Mouse (Mus musculus) cortical plate, adult 2 months (tissue): Measurements from ENCODE around the gene Gm11060.

ENCODE experiments used
- CTCF ChIP-seq: fragments of 200-500 bp; IDR thresholded peaks from 2 replicates; pipeline ENCODE4 v1.5.1; 2011; ENCODE audit warnings: mild to moderate bottlenecking, control low read depth, low read length; ENCODE audit not compliant: insufficient read depth; ENCODE audit errors: extremely low read depth
- POLR2A ChIP-seq: fragments of 200-500 bp; IDR thresholded peaks from 2 replicates; pipeline ENCODE4 v1.6.1; 2011; ENCODE audit warnings: mild to moderate bottlenecking, low read length, control low read depth; ENCODE audit not compliant: insufficient read depth; ENCODE audit errors: extremely low read depth

DNA sequence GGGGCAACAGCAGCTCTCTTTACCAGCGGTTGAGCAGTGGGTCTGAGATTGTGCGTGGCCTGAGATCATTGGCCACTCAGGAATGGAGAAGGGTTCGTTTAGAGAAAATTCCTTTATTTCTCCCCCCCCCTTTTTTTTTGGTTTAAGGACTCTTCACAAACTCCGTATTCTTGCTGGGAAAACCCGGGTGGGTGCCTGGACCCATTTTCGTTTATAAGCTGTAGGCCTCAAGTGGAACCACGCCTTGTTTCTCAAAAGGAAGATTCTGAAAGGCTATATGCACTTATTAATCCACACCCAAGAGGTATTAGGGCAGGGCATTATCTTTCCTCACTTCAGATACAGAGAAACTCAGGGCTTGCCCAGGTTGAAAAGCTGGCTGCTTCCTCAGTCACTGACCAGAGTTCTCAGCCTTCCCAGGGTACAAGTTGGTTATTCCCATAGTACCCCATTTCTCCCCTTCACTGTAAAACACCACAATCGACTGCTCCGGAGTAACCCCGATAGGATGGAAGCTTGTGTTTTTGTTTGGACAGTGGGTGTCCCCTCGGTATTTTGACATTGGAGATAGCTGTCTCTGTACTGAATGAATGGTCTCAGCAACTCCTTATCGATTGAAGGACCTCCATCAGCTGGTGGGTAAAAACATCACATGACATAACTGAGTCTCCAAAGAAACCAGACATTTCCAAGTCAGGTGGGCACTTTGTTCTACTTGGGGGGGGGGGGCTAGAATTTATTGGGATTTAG is 39.4 kb downstream of the Gm11060 start:
- TF ChIP-seq POLR2A: no peak
- TF ChIP-seq CTCF: no peak
